Mouse (Mus musculus): ENCODE measurements at regions not wholly inside any gene's neighbourhood (a gene's known extent, or its start where the extent isn't known, plus 50 kb on each side); places are given as distances from the start of the nearest gene placed in this dataset.

GRCm38 (mm10) chr13:52374781-52375180 lies 156.3 kb downstream of the Diras2 start:
- TF ChIP-seq CTCF (IDR thresholded peaks at IDR 0.05; ENCODE audit: control insufficient read depth, insufficient read depth, insufficient read length) (no peak), MYOD1 (IDR thresholded peaks at IDR 0.05; ENCODE audit: control insufficient read depth, insufficient read length, low read depth) (no peak), FOSL1 (IDR thresholded peaks at IDR 0.05; ENCODE audit: insufficient read depth, low read length, poor library complexity, severe bottlenecking) (no peak), MAX (IDR thresholded peaks at IDR 0.05) (no peak), USF1 (IDR thresholded peaks at IDR 0.05; ENCODE audit: low read depth) (no peak)

All from C2C12 (cell line).